ENCODE assay signal across 8 mouse cellular contexts in genomic region chr16:37776166-37776859, GRCm38 (mm10). TPM values are rescaled to one million over a fixed set of nuclear protein-coding genes. Genes with fewer than 3 reads are reported as not detected.
DNase-seq lines count a peak whose midpoint lies in the region; ATAC-seq and TF ChIP-seq lines count a peak whose summit lies in the region.

No protein-coding gene starts in this region.

- H3K36me3 ChIP-seq in kidney, embryonic 16.5 days (ENCODE audit: insufficient read depth, low read length), result peaks cover 3% of the 10 kb centered on the region
- H3K36me3 ChIP-seq in embryonic facial prominence, embryonic 13.5 days, result peaks cover 11% of the 10 kb centered on the region
- no peaks in the 10 kb centered on the region for H3K36me3 ChIP-seq in hindbrain, postnatal 0 days (ENCODE audit: insufficient read depth, low read length)
- no peaks in the 10 kb centered on the region for H3K36me3 ChIP-seq in midbrain, postnatal 0 days (ENCODE audit: insufficient read depth, low read length)
- no peaks in the 10 kb centered on the region for H3K36me3 ChIP-seq in thymus, adult 2 months (ENCODE audit: control insufficient read depth, insufficient read depth, low read length)

- ATAC-seq in kidney, embryonic 16.5 days (ENCODE audit: low FRiP score, low TSS enrichment), result peak; percentile 47
- ATAC-seq in embryonic facial prominence, embryonic 13.5 days (ENCODE audit: insufficient number of reproducible peaks, insufficient read depth, low FRiP score, low TSS enrichment, low read depth), result peak; percentile 21; the same call in 1 of the 2 replicates
- ATAC-seq in hindbrain, postnatal 0 days, result peak; percentile 18; the same call in 1 of the 2 replicates
- 0 out of 2 replicates have a peak, but pooled peaks have one; percentile 36 for ATAC-seq in midbrain, postnatal 0 days (ENCODE audit: low FRiP score)

- WGBS in kidney, embryonic 16.5 days, result 30% methylated on average over 14 of the region's 14 CpGs
- WGBS in embryonic facial prominence, embryonic 13.5 days, result 31% methylated on average over 14 of the region's 14 CpGs
- 32% methylated on average over 14 of the region's 14 CpGs for WGBS in hindbrain, postnatal 0 days
- 35% methylated on average over 14 of the region's 14 CpGs for whole genome bisulfite sequencing in midbrain, postnatal 0 days
- 25% methylated on average over 14 of the region's 14 CpGs for WGBS in thymus, adult 2 months

- H3K9ac ChIP-seq in kidney, embryonic 16.5 days (replicated peaks; ENCODE audit: low read length), result peak overlapping the region; percentile 90
- peak overlapping the region; percentile 98 for H3K9ac ChIP-seq in embryonic facial prominence, embryonic 13.5 days
- peak overlapping the region; percentile 74 for H3K9ac ChIP-seq in hindbrain, postnatal 0 days (replicated peaks; ENCODE audit: low read length)
- H3K9ac ChIP-seq in midbrain, postnatal 0 days (replicated peaks; ENCODE audit: low read length, poor library complexity, severe bottlenecking), result peak overlapping the region; percentile 67

- H3K27me3 ChIP-seq in kidney, embryonic 16.5 days (ENCODE audit: insufficient read depth, low read length), result no peaks in the 10 kb centered on the region
- H3K27me3 ChIP-seq in embryonic facial prominence, embryonic 13.5 days, result no peaks in the 10 kb centered on the region
- no peaks in the 10 kb centered on the region for H3K27me3 ChIP-seq in hindbrain, postnatal 0 days (ENCODE audit: insufficient read depth, low read length)
- H3K27me3 ChIP-seq in midbrain, postnatal 0 days (ENCODE audit: insufficient read depth, low read length), result no peaks in the 10 kb centered on the region
- H3K27me3 ChIP-seq in thymus, adult 2 months (ENCODE audit: control insufficient read depth, insufficient read depth, low read length), result peaks cover 3% of the 10 kb centered on the region; the same call in 1 of the 2 replicates

- peak overlapping the region; percentile 68 for H3K4me2 ChIP-seq in kidney, embryonic 16.5 days (replicated peaks; ENCODE audit: low read depth, low read length)
- peak overlapping the region; percentile 66 for H3K4me2 ChIP-seq in embryonic facial prominence, embryonic 13.5 days
- peak overlapping the region; percentile 99 for H3K4me2 ChIP-seq in hindbrain, postnatal 0 days (ENCODE audit: low read depth, low read length)
- peak overlapping the region; percentile 92 for H3K4me2 ChIP-seq in midbrain, postnatal 0 days (ENCODE audit: low read depth, low read length, poor library complexity, severe bottlenecking)

- DNase-seq in kidney, postnatal 4 days, result no peak
- no peak for DNase-seq in hindbrain, postnatal 0 days (ENCODE audit: low spot score)
- no peak for DNase-seq in midbrain, postnatal 0 days (ENCODE audit: low spot score)
- no peak for DNase-seq in thymus, adult 2 months
- DNase-seq in thymus, postnatal 25 days, result no peak
- DNase-seq in adrenal gland, postnatal 4 days (ENCODE audit: low spot score in 2 of 2), result no peak

- TF ChIP-seq POLR2A in thymus, adult 2 months (IDR thresholded peaks at IDR 0.05; ENCODE audit: control insufficient read depth, extremely low read depth, insufficient read depth, low read length, poor library complexity), result no peak

- peak overlapping the region; percentile 81 for H3K4me3 ChIP-seq in kidney, embryonic 16.5 days (ENCODE audit: low read length)
- H3K4me3 ChIP-seq in embryonic facial prominence, embryonic 13.5 days, result peak overlapping the region; percentile 91
- H3K4me3 ChIP-seq in hindbrain, postnatal 0 days (ENCODE audit: low read length), result peak overlapping the region; percentile 69
- peak overlapping the region; percentile 69 for H3K4me3 ChIP-seq in midbrain, postnatal 0 days (ENCODE audit: low read depth, low read length)
- H3K4me3 ChIP-seq in thymus, adult 2 months (ENCODE audit: control insufficient read depth, insufficient read depth, low read length), result no peak overlapping the region

- no peaks in the 10 kb centered on the region for H3K9me3 ChIP-seq in kidney, embryonic 16.5 days (ENCODE audit: low read length)
- no peaks in the 10 kb centered on the region for H3K9me3 ChIP-seq in embryonic facial prominence, embryonic 13.5 days
- H3K9me3 ChIP-seq in hindbrain, postnatal 0 days (ENCODE audit: low read length), result no peaks in the 10 kb centered on the region
- H3K9me3 ChIP-seq in midbrain, postnatal 0 days (ENCODE audit: low read length), result no peaks in the 10 kb centered on the region

- TF ChIP-seq CTCF in hindbrain, postnatal 0 days (IDR thresholded peaks at IDR 0.05; ENCODE audit: low read depth), result no peak
- TF ChIP-seq CTCF in midbrain, postnatal 0 days (IDR thresholded peaks at IDR 0.05), result no peak
- no peak for TF ChIP-seq CTCF in thymus, adult 2 months (IDR thresholded peaks at IDR 0.05; ENCODE audit: borderline replicate concordance, control insufficient read depth, extremely low read depth, insufficient read depth, low read length, poor library complexity)

- H3K4me1 ChIP-seq in kidney, embryonic 16.5 days (ENCODE audit: insufficient read depth, low read length), result peaks cover 36% of the 10 kb centered on the region
- H3K4me1 ChIP-seq in embryonic facial prominence, embryonic 13.5 days, result peaks cover 38% of the 10 kb centered on the region
- peaks cover 4% of the 10 kb centered on the region; the same call in 1 of the 2 replicates for H3K4me1 ChIP-seq in hindbrain, postnatal 0 days (ENCODE audit: insufficient read depth, low read length)
- H3K4me1 ChIP-seq in midbrain, postnatal 0 days (ENCODE audit: insufficient read depth, low read length), result no peaks in the 10 kb centered on the region
- no peaks in the 10 kb centered on the region for H3K4me1 ChIP-seq in thymus, adult 2 months (replicated peaks; ENCODE audit: control insufficient read depth, insufficient read depth, low read length)

- H3K27ac ChIP-seq in kidney, embryonic 16.5 days (ENCODE audit: low read length), result peak overlapping the region; percentile 93; the same call in 1 of the 2 replicates
- peak overlapping the region; percentile 92 for H3K27ac ChIP-seq in embryonic facial prominence, embryonic 13.5 days
- H3K27ac ChIP-seq in hindbrain, postnatal 0 days, result 0 out of 2 replicates have a peak overlapping the region, but pooled peaks have one; percentile 64
- H3K27ac ChIP-seq in midbrain, postnatal 0 days (ENCODE audit: low read depth, low read length), result no peak overlapping the region
- no peak overlapping the region for H3K27ac ChIP-seq in thymus, adult 2 months (ENCODE audit: control insufficient read depth, insufficient read depth, low read length)

RNA-seq across cellular contexts. Expression of gene Fstl1, which starts 0.4 kb away (rescaled TPM):
- polyA plus RNA-seq in kidney, embryonic 16.5 days (2015; fragmentation: Nextera tagmentation; extraction: Ambion mirVana), result 657 and 680 TPM in 2 replicates
- 683 and 792 TPM in 2 replicates for polyA plus RNA-seq in embryonic facial prominence, embryonic 13.5 days (2015; fragmentation: Nextera tagmentation; extraction: Ambion mirVana)
- total RNA-seq in hindbrain, postnatal 0 days (2014; rRNA removed), result 53.1 and 53.5 TPM in 2 replicates
- polyA plus RNA-seq in hindbrain, postnatal 0 days (2015; fragmentation: Nextera tagmentation; extraction: Ambion mirVana), result 71.5 and 71.8 TPM in 2 replicates
- 51.6 and 72.1 TPM in 2 replicates for total RNA-seq in midbrain, postnatal 0 days (2014; rRNA removed)
- polyA plus RNA-seq in midbrain, postnatal 0 days (2015; fragmentation: Nextera tagmentation; extraction: Ambion mirVana), result 56.3 and 58.8 TPM in 2 replicates
- polyA plus RNA-seq in thymus, adult 2 months (2012; rRNA removed), result 9.2 and 9.6 TPM in 2 replicates
- total RNA-seq in adrenal gland, postnatal 4 days (2021), result 100 to 1,000 TPM; 242 to 304 TPM

Comparison
In these comparisons a context has a peak if more than half of its experiments do, and no peak if none do; other contexts are left out.
1. H3K27ac ChIP-seq: peak in kidney, embryonic 16.5 days (single experiment), embryonic facial prominence, embryonic 13.5 days (single experiment) and hindbrain, postnatal 0 days (single experiment); none in midbrain, postnatal 0 days (single experiment) and thymus, adult 2 months (single experiment).
2. Peak in every context shown above with its lines, with median percentiles within 50 percentile points of each other: ATAC-seq, H3K4me2 ChIP-seq and H3K9ac ChIP-seq.